Mouse (Mus musculus) neural tube, embryonic 15.5 days (tissue): Measurements from ENCODE around the gene Fsd2. TPM values are rescaled to one million over a fixed set of nuclear protein-coding genes. Genes with fewer than 3 reads are reported as not detected.

Experiments
- ATAC-seq: fragments of 200-750 bp; cut with Nextera tagmentation; 2 replicates; pipeline ENCODE4 v1.8.0; 2017; ENCODE audit warnings: mild to moderate bottlenecking, moderate TSS enrichment, moderate library complexity; ENCODE audit not compliant: low FRiP score
- H3K27ac ChIP-seq: fragments of 300-500 bp; sonication (generic); replicated peaks from 2 replicates; pipeline ENCODE4 v1.5.1; 2015; ENCODE audit warnings: mild to moderate bottlenecking, inconsistent platforms
- H3K27me3 ChIP-seq: fragments of 300-500 bp; sonication (generic); replicated peaks from 2 replicates; pipeline ENCODE4 v1.6.1; 2015; ENCODE audit warnings: inconsistent platforms
- H3K36me3 ChIP-seq: fragments of 300-500 bp; sonication (generic); 2 replicates; pipeline ENCODE4 v1.6.1; 2015; ENCODE audit warnings: inconsistent platforms
- H3K4me1 ChIP-seq: fragments of 300-500 bp; sonication (generic); 2 replicates; pipeline ENCODE4 v1.6.1; 2015; ENCODE audit warnings: inconsistent platforms
- H3K4me2 ChIP-seq: fragments of 300-500 bp; sonication (generic); 2 replicates; pipeline ENCODE4 v1.6.1; 2015; ENCODE audit warnings: inconsistent platforms, mild to moderate bottlenecking, moderate library complexity
- H3K4me3 ChIP-seq: fragments of 300-500 bp; sonication (generic); replicated peaks from 2 replicates; pipeline ENCODE4 v1.5.1; 2015; ENCODE audit warnings: mild to moderate bottlenecking, inconsistent platforms
- H3K9ac ChIP-seq: fragments of 300-500 bp; sonication (generic); replicated peaks from 2 replicates; pipeline ENCODE4 v1.6.1; 2015; ENCODE audit warnings: mild to moderate bottlenecking, inconsistent platforms
- H3K9me3 ChIP-seq: fragments of 300-500 bp; sonication (generic); replicated peaks from 2 replicates; pipeline ENCODE4 v1.6.1; 2016; ENCODE audit warnings: inconsistent platforms
- WGBS: fragments of 180-500 bp; shearing (Covaris S2); methylation state at CpG from one replicate; pipeline ENCODE4 v1.1.7; 2015; ENCODE audit warnings: mixed read lengths; 5-methylcytosine and 5-hydroxymethylcytosine counted together
- microRNA counts: library from miRNA; unstranded; fragments of <30 nt; microRNA quantifications from one replicate; lab custom pipeline; 2016
- polyA plus RNA-seq: library from polyadenylated mRNA; unstranded; fragments of >200 nt; fragmentation: Nextera tagmentation; extraction: Ambion mirVana; gene quantifications from 2 replicates; pipeline ENCODE4 v1.2.1, GENCODE M21; 2015

Fsd2 gene
- polyA plus RNA-seq, 1 experiment from 2014 or later, result 0.28 TPM

- Histone ChIP-seq H3K27me3 (no peaks in the 10 kb centered on the region), H3K4me3 (no peak overlapping the region), H3K4me2 (no peak overlapping the region), H3K9me3 (no peaks in the 10 kb centered on the region), H3K36me3 (no peaks in the 10 kb centered on the region), H3K9ac (no peak overlapping the region), H3K4me1 (peaks cover 13% of the 10 kb centered on the region), H3K27ac (no peak overlapping the region)
- ATAC-seq, result no peak
- 9% methylated on average over 6 of the region's 6 CpGs for WGBS
Observed at GRCm38 (mm10) chr7:81497171-81497570, 69.6 kb downstream of the Fsd2 start.

- peak within 1 kb of the TSS; percentile 67 for H3K4me2 ChIP-seq
- H3K4me1 ChIP-seq, result peaks cover 38% of the 10 kb centered on the region
- H3K4me3 ChIP-seq, result peak within 1 kb of the TSS; percentile 92
- H3K9ac ChIP-seq, result peak within 1 kb of the TSS; percentile 91
- no peaks in the 10 kb centered on the region for H3K36me3 ChIP-seq
- under 1% methylated on average over 57 of the region's 57 CpGs for WGBS
- no peaks in the 10 kb centered on the region for H3K9me3 ChIP-seq
- no peaks in the 10 kb centered on the region for H3K27me3 ChIP-seq
- peak within 1 kb of the TSS; percentile 98 for H3K27ac ChIP-seq
- ATAC-seq, result peak; percentile 96
Observed at GRCm38 (mm10) chr7:81493331-81494021, 73.3 kb downstream of the Fsd2 start, which contains the start of gene Ap3b2. TSS of gene Ap3b2 (minus strand) at chr7:81493925.

- no peak for ATAC-seq
- Histone ChIP-seq H3K27ac (peak overlapping the region; percentile 98), H3K27me3 (no peaks in the 10 kb centered on the region), H3K36me3 (no peaks in the 10 kb centered on the region), H3K4me2 (peak overlapping the region; percentile 67), H3K9ac (peak overlapping the region; percentile 91), H3K9me3 (no peaks in the 10 kb centered on the region), H3K4me3 (peak overlapping the region; percentile 92), H3K4me1 (peaks cover 38% of the 10 kb centered on the region)
- WGBS, result 24% methylated on average over 9 of the region's 9 CpGs
Observed at GRCm38 (mm10) chr7:81492628-81493027, 74.1 kb downstream of the Fsd2 start.

GRCm38 (mm10) chr7:81489649-81490048 is 77.1 kb downstream of the Fsd2 start:
- no peaks in the 10 kb centered on the region for H3K27me3 ChIP-seq
- H3K36me3 ChIP-seq, result peaks cover 6% of the 10 kb centered on the region
- H3K9ac ChIP-seq, result no peak overlapping the region
- H3K9me3 ChIP-seq, result no peaks in the 10 kb centered on the region
- H3K4me2 ChIP-seq, result no peak overlapping the region
- no peak for ATAC-seq
- 12% methylated on average over 9 of the region's 9 CpGs for WGBS
- no peak overlapping the region for H3K27ac ChIP-seq
- peaks cover 38% of the 10 kb centered on the region for H3K4me1 ChIP-seq
- H3K4me3 ChIP-seq, result no peak overlapping the region

MicroRNAs within 50 kb of the gene (microRNA counts, 519-probe panel; counts per million panel counts)
- microRNA mmu-miR-1839-3p (lab: Ali Mortazavi, UCI) (1,471 counts per million, percentile 14 among the panel's probes with 10 or more counts), microRNA mmu-miR-1839-5p (lab: Ali Mortazavi, UCI) (2,619 counts per million, percentile 61 among the panel's probes with 10 or more counts)

Other genes with a start within 250 kb of the Fsd2 start
- gene Rps17, start 221.7 kb downstream of the Fsd2 start, polyA plus RNA-seq, result 750 and 812 TPM in 2 replicates
- 7.3 and 9.6 TPM in 2 replicates for gene Cpeb1, start 111.5 kb downstream of the Fsd2 start, polyA plus RNA-seq
- gene Ap3b2, start 73.0 kb downstream of the Fsd2 start, polyA plus RNA-seq, result 118 and 147 TPM in 2 replicates
- gene BC048679, start 68.7 kb downstream of the Fsd2 start, polyA plus RNA-seq, result not detected in 2 replicates
- gene Whamm, start 4.3 kb upstream of the Fsd2 start, polyA plus RNA-seq, result 6.6 and 8.1 TPM in 2 replicates
- gene Homer2, start 140.6 kb upstream of the Fsd2 start, polyA plus RNA-seq, result 29.3 and 30.1 TPM in 2 replicates
- gene Ramac, start 196.0 kb upstream of the Fsd2 start, polyA plus RNA-seq, result 132 and 137 TPM in 2 replicates
- gene 3110040N11Rik, start 222.5 kb upstream of the Fsd2 start, polyA plus RNA-seq, result 49.9 and 52.9 TPM in 2 replicates